Mouse (Mus musculus): ENCODE results near the gene Uap1.

Uap1 gene

DNA sequence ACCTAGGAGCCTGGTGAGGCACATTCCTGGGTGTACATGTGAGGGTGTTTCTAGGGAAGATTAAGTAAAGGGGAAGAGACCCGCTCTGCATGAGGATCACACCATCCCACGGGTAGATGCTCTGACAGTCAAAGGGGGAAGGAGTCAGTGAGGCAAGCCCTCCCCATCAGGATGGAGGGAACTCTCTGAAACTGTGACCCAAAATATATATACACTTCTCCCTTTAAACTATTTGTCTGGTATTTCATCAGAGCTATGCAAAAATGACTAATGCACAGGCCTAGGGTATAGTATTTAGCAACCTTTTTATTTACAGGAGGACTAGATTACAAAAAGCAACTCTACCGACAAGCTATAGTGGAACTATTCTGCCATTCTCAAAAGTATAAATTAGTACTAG, 9.8 kb downstream of the Uap1 start:
- DNase-seq (ENCODE audit: low spot score), result no peak

DNA sequence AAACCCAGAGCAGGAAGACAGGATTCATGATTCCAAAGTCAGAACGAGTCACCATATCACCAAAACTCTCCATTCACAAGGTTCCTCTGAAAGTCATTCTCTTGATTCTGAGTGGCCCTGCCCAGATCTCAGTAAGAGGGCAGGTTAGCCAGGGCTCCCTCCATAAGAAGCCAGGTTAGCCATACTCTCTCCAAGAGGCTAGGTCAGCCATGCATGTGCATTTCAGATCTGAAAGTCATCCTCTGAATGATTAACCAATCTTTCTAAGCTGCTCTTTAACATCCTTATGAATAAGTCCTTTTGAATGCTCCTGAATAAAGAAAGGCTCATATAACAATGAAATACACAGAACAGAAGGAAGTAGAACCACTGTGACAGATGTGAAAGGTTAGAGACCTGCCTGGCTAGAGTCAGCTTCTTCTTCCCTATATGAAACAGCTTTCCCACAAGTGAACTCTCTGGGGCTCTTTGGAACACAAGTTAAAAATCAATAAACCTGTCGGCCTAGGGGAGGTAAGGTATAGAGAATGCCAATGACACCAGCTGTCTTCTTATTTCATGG, 10.6 kb downstream of the Uap1 start:
- no peak for DNase-seq (ENCODE audit: low spot score)

DNA sequence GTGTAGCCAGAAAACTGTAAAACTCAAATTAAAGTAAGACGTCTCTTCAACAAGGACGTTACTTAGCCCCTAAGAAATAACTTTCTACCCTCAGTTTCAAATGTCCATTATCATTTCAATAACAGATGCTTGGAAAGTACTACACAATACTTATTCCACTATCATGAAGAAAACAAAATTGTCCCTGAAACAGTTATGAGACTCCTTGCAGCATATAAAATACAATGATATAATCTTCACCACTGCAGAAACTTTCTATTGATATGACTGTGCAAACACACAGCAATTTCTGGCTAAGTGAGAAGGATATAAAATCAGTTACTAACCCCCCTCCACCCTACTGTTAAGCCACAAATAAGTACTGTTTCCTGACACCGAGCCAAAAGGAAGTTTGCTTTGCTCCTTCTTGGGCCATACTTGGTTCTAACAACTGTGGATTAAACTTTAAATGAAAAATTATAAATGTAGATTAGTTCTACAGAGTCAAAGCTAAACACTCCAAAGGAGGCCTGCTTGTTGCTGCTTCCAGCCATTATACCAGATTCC, 11.3 kb downstream of the Uap1 start:
- DNase-seq (ENCODE audit: low spot score), result no peak

DNA sequence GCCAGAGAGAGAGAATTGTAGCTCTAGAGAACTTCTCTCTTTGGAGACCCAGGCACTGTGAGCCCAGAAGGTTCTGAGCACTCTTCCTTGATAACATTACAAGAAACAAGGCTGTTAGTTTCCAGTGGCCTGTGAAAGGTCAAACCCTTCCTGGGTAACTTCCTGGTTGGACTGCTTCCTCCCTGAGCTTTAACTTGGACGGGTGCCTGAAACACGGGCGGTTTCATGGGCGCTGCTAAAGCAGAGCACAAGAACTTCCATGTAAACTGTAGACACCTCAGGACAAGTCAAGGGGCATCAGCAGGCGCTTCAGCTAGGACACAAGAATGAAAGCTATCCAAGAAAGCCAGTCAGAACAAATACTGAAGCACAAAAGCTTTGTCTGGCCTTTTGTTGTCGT, 12.9 kb downstream of the Uap1 start:
- DNase-seq (ENCODE audit: low spot score), result no peak

DNA sequence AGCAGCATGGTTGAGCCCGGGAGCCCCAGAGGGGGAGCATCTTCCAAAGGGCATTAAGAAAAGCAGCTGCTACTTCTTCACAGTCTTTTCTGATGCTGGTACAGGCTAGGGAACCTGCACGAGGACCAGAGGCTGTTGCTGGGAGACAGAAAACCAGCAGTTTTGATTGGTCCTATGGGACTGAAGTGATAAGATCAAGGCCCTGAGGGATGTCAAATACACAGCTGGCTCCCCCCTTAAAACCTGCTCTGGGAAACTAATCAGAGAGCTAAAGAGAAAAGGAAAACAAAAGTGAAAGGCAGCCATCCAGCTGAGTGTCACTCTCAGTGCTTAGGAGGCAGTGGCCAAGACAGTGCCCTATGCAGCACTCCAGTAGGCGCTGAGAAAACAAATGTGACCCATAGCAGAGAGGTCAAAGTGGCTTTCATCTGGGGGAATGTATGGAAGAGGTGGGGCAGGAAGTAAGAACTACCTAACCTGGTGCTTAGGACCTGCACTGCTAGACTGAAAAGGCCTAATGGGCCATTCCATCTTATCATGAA, 14.3 kb downstream of the Uap1 start:
- DNase-seq (ENCODE audit: low spot score), result no peak

DNA sequence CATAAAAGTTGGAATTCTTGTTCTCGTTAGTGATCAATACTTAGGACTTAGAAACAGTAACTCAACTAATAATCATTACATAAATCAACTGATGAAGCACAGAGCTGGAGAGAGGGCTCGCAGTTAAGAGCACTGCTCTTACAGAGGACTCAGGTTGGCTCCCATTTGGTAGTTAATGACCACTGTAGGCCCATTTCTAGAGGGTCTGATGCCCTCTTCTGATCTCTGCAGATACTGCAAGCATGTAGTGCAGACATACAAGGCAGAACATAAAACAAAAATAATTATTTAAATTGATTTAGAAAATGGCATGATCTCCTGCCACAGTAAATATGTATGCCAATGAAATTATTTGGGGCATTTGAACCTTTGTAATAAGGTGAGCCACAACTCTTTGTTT, 15.1 kb downstream of the Uap1 start:
- DNase-seq (ENCODE audit: low spot score), result no peak

DNA sequence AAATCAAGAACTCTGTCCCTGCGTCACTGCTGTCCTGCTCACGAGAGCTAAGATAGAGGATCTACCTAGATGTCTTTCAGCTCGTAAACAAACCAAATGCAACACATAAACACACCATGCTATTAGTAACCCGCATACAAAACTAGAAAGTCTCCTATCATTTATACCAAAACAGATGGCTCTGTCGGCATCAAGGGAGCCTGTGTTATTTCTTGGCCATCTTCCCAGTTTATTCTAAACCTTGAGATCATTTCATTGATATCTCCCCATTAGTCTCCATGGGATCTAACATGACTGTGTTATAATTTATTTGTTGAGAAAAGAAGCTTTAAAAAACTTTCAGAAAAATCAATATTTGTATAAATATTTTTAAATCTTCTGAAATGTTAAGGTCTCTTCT, 19.0 kb downstream of the Uap1 start:
- no peak for DNase-seq (ENCODE audit: low spot score)

DNA sequence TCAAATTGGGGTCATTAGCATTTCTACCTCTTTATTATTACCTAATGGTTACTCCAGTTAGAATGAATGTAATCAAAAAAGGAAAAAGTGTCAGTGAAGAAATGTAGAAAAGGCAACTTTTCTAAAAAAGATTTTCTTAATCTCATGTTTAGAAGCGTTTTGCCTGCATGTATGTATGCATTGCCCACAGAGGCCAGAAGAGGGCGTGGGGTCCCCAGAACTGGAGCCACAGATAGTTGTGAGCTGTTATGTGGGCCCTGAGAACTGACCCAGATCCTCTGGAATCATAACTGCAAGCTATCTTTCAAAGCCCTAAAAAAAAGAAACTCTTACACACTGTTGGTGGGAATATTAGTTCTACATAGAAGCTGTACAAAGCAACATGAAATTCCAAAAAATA, 19.5 kb downstream of the Uap1 start:
- DNase-seq (ENCODE audit: low spot score), result no peak

DNA sequence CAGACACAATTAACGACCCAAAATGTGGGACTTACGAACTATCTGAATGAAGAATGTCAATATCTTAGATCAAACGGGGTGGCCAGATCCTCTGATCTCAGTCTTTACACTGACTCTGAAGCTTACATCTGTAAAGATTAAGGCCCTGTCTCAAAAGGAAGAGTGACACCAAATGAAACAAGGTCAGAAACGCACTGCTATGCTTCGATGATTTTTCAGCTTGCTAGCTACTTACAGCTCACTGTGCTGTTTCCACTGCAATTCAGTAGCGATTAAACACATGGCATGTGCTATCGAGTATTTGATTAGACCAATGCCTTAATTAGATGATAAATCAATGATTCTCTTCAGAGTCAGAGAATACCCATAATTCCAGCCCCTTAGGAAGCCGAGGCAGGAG, 20.8 kb downstream of the Uap1 start:
- DNase-seq (ENCODE audit: low spot score), result no peak

DNA sequence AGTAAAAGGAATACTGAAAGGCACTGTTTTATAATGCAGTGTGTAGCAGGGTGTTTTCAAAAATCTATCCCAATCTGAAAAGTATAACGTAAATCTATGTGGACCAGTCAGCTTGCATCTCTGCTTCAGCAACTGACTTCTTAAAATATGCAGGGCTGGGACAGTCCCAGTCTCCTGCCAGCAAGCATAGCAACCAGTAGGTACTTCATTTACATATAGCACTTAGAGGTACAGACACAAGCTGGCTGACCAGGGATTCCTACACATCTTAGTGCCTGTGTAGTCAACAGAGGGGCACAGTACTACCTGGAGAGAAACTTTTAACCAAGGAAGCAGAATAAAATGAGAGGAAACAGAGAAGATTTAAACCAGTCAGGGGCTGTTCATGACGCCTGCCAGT, 22.2 kb downstream of the Uap1 start:
- DNase-seq (ENCODE audit: low spot score), result no peak

DNA sequence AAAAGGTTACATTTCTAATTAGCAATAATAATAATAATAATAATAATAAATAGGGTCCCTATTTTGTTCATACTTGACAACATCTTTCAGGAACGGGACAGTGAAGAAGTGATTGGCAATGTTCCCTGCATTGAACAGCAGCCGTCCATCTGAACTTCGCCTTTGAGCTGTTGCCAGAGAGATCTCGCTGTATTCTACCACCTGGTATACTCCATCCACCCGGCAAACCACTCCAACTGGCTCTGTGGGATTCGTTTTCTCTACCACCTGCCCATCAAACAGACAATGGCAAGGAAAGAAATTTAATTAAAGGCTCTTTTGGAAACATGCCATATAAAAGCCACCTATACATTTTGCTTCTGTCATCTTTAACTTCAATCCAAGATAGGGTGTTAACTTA, 23.9 kb downstream of the Uap1 start:
- DNase-seq (ENCODE audit: low spot score), result no peak

DNA sequence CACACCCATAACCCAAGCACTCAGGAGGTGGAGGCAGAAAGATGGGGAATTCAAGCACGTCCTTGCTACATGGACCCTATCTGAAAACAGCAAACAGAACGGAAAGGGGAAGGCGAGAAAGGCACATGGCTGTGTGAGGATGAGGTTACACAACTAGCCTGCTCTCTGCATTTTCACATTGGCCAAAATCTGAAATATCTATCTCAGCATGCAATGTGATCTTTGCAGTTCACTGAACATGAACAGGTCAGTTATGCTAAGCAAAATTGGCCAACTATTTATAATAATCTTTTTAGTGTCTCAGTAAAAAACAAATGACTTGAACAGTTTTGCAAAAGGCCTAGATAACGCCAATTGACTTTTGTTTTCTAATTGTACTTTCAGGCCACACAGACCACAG, 25.0 kb downstream of the Uap1 start:
- no peak for DNase-seq (ENCODE audit: low spot score)

DNA sequence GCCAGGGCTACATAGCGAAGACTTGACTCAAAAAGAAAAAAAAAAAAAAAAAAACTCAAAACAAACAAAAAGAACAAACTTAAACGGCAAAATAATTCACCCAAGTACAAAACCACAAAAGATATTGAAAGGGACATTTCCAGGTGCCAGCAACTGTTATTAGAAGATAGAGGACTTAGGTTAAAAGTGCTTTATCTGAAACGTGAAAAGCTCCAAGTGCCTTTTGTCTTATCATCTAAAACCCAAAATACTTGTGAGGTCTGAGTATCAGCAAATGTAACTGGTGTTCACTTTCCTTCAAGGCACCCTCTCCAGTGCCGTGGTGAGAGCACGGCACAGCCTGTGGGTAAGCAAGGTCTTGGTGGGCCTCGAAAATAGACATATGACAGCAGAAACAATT, 26.2 kb downstream of the Uap1 start:
- DNase-seq (ENCODE audit: low spot score), result no peak

DNA sequence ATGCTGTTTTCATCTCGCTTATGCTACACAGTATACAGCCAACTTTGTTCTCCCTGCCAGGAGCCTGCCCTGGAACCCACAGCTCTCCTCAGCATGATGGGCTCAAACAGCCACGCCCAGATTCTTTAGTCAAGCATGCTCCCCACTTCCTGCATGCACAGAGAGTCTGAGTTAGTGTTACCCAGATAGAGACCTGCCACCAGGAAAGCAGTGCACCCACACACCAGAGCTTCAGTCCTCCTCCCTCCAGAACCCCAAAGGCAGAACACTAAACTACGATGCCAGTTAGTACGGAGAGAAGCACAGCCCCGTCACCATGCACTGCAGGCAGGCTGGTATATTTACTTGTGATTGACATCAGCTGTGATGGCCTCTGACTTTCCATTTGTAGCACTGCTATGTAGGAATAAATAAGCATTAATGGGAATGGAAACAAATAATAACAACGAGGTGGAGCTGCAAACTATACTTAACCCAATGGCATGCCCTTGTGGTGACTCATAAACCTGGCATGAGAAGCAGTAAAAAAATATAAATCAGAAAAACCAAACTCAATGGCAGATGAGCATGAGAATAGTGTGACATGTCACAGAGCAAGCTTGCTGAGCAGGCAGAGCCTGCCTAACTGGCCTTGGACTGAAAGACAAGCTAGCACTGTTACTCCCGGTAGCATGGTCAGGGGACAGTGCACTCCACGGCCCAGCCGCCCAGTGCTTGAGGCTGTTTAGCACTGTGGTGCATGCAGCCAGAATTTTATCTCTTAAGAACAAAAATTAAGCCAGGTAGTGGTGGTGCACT, 26.9 kb downstream of the Uap1 start:
- no peak for DNase-seq (ENCODE audit: low spot score)

DNA sequence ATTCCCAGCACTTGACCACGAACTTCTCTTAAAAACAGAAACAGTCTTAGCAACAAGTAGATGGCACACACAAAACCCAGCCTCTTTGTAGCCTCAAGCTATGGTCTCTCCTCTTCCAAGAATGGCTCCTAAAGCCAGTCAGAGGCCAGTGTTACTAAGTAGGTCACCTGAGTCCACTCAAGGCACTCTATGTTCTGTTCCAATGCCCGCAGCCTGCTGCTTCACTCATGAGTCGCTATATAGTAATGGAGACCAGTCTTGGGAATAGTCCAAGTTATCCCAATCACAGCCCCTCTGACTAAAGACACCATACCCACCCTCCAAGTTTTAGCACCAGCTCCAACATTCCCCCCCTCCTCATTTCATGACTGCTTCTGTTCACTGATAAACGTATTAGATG, 29.2 kb downstream of the Uap1 start:
- no peak for DNase-seq (ENCODE audit: low spot score)

DNA sequence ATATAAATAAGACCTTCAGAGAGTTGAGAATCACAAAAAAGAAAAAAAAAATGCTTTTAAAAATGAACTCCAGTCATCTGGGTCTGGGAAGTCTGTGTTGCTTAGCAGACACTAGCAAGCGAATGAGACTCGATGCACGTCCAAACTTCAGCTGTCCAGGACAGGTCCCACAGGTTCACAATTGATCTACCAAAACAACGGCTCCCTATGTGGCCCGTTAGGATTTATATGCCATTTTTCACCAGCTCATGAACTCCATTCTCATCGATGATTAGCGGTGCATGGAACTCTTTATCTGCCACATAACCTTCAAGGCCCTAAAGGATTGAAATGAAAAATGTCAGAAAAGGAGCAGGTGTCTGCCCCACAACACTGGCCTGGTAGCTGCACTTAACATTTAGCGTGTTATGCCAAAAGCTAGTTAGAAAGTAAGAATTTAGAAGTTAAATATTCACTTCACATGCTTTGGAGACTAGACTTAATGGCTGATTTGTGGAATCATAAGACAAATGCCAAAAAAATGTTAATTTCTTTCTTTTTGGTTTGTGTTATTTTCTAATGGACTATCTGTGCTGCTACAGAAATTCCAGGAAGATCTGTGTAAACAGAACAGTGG, 32.4 kb downstream of the Uap1 start:
- DNase-seq (ENCODE audit: low spot score), result no peak

DNA sequence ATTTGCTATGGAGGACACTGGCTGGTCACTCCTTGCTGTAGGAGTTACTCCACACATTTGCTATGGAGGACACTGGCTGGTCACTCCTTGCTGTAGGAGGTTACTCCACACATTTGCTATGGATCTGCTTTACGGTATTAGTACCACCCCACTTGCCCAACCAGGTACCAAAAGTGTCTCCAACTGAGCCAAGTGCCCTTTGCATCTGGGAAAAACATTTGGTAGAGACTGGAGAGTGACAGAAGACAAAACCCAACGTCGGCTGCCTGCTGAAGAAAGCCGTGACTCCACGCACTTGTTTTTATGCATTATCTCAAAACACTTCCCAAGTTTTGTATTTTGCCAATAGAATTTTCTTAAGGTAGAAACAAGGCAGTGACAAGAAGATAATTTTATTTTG, 33.1 kb downstream of the Uap1 start:
- no peak for DNase-seq (ENCODE audit: low spot score)

DNA sequence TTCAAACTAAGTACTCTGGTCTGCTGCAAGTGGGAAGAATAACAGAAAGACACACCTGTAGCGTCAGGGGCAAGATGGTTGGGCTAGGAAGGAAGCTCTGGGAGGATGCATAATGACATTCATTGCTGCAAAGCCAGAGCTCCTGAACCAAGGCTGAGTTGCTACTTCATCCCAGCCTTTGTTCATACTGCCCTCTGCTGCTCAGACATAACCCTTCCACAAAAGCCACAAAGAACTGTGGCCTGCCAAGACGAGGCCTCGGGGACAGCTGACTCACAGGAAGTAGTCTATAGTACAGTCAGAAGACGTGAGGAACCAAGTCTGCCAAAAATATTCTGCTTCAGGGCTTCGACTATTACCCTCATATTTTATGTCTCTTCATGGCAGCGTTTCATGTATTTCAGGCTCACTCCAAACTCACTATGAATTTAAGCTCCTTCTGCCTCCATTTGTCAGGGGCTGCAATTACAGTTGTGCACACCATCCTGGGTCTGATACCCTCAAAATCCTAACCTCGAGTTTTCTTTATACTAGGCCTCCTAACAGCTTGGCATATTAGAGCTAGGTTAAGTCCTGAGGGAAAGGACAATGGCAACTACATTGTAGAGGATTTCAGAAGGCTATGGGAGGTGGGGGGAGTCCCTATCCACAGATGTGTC, 38.3 kb downstream of the Uap1 start:
- DNase-seq (ENCODE audit: low spot score), result peak; percentile 61

DNA sequence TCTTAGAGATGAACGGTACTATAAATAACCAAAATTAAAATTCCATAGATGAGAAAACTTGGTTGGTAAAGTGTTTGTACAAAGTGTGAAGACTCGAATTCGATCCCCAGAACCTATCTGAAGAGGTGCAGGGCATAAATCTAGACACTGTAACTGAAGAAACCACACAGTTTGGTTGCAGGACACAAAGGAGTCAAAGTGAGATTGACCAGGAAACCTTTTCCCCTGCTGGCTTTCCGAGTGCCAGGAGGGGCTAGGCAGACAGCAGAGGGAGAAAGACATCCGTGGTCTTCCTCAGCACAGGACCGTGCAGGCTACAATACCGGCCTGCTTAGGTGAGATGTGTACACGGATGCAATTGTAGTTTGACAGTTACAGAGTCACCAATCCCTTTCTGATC, 40.5 kb downstream of the Uap1 start:
- DNase-seq (ENCODE audit: low spot score), result no peak

DNA sequence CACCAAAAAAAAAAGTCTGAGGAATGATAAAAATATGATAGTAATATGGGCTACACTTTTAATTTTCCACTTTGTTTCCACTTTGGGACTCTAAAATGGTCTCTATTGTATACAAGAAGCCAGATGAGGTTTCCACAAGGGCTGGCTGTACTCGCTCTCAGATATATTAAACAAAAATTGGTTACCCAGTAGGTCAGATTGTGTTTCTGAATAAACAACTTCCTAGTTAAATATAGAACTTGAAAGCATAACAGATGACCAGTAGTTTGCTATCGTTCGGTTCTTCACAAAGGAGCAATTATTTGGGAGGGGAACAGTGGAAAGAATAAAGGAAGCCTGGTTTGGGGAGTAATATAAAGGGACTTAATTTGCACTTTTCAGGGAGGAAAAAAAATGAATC, 43.8 kb downstream of the Uap1 start:
- no peak for DNase-seq (ENCODE audit: low spot score)

DNA sequence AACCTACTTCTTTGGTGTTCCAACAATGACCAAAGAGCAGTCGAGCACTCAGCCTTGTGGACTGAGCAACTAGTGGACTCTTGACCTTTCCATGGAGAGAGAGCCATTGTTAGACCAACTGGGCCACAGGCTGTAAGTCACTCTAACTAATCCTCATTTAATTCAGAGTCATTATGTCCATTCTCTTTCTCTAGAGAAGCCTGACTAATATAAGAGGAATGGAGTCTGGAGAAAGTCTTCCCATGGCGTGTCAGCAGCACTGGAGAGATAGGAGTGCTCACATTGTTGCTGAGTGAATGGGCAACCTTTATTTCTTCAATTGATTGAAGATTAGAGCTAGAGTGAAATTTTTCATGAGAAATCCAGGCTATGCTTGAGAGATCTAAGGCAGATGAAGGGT, 50.1 kb downstream of the Uap1 start:
- DNase-seq (ENCODE audit: low spot score), result no peak

DNA sequence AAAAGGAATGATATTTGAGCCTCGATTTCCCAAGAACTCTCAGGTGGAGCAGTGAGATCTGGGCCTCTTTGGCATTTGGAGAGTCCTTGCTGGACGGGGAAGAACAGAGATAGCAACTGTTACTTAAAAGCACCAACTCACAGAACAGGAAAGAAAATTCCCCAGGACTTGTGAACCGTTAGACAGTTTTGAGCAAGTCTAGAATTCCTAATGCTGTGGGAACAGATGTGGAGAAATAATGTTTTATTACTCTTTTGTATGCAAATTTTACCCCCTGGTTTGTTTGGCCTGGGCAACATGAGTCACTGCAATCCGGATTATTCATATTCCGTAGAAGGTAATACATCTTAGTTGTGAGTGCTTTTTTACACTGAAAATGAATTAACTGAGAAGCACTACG, 61.1 kb downstream of the Uap1 start:
- DNase-seq (ENCODE audit: low spot score), result no peak

DNA sequence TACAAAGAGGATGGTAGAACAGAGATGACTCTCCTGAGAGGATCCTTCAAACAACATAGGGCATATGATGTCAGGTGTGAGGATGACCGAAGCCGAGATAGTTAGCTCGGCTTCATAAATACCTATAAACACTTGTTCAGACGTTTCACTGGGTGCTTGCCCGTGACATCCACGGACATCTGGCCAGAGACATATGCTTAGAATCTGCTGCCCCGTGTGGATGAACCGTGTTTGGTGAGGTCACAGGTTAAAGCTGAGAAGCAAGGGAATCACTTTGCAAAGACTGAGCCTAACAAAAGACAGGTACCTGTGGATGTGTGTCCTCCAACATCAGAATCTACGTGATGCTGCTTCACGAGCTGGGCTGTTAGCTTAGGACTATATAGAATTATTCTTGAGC, 62.5 kb downstream of the Uap1 start:
- DNase-seq (ENCODE audit: low spot score), result no peak

All from ovary, postnatal 14 days (tissue).